Mouse (Mus musculus): ENCODE results near the gene Stbd1.

GRCm38 (mm10) chr5:92607492-92608229 is 4.8 kb downstream of the Stbd1 start:
- no peak for TF ChIP-seq GATA1 (IDR thresholded peaks at IDR 0.05; ENCODE audit: borderline replicate concordance, low read length)
- no peak for TF ChIP-seq FLI1 (IDR thresholded peaks at IDR 0.05; ENCODE audit: low read length)

All from megakaryocyte, embryonic 14.5 days (primary cell).